Mouse (Mus musculus) ovary, postnatal 36 days (tissue): ENCODE measurements around the gene Gm17482.
A peak's percentile ranks its signal among the peaks of the same experiment; 100 is the strongest.
"Not testable (repeated sequence)": the region's sequence is repeated elsewhere in the genome, so short reads cannot be mapped to it uniquely, and the experiment has no call there.

ENCODE experiments used
- DNase-seq: peaks from one replicate; pipeline ENCODE4 v3.0.0; 2022; ENCODE audit warnings: low spot score, mixed read lengths

The Gm17482 gene

DNA sequence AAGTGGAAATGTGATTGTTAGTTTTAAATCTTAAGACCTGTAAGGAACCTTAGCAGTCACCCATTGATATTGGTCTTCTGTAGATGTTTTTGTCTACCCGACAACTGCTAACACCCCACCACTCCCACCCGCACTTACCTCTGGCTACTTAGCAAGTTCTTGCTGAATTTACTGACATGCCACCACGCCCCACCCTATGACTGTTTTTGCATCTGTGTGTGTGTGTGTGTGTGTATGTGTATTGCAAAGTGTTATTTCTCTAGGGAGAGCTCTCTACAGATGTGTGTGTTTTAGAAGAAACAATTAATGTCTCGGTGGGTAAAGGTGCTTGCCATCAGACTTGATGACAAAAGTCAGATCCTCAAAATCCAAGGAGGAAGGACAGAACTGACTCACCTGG lies at the start of gene Gm17482:
Gene Gm17482, plus strand, starts transcription at position 301 of the 400 bp plus-strand sequence.
- DNase-seq = no peak

DNA sequence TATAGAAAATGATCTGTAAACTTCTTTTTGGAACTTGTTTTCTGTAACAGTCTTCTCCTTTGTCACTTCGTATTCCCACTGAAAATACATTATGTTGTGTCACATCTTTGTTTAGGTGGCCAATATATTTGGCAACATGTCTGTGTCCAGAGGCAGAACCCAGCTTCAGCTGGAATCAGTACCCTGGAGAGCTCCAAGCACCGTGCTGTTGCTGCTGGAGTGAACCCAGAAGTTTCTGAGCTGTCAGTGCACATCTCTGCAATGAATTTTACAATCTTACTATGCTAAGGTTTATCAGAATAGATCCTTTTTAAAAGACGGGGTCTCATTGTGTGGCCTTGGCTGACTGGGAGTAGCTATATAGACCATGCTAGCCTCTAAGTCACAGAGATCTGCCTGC lies 48.3 kb upstream of the Gm17482 start:
- peak; percentile 56 for DNase-seq

DNA sequence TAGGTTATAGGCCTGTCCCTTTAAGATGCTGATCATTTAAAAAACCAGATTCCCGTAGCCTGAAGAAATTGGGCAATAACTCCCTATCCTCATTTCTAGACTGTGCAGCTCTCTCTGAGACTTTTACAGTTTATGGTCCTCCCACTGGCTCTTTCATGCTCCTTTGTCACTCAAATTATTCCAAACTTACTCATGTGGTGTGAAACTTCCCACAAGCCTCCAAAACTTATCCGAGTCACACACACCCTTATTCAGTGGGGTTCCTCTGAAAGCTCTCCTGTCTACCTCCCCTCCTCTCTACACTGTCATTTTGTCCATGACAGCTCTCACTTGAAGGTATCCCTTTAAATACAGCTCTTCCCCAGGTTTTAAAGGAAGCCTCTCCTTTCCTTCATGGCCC lies 46.0 kb upstream of the Gm17482 start:
- DNase-seq = no peak

DNA sequence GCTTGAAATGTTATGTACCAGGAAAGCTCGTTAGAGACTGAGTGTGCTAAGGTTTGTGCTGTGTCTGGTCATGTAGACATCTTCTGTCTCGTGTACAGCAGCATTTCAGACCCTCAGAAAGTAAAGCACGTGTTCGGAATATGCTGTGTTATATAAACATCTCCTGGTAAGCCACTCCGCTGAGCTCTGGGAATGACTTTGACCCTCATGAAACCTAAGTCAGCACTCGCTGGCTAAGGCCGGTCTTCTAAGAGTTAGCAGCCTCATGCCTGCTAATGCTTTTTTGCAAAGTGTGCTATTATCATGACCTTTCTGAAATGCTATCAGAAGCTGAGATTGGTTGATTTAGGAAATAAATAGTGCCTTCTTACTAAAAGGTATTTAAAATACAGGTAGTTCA lies 36.0 kb upstream of the Gm17482 start:
- DNase-seq = no peak

DNA sequence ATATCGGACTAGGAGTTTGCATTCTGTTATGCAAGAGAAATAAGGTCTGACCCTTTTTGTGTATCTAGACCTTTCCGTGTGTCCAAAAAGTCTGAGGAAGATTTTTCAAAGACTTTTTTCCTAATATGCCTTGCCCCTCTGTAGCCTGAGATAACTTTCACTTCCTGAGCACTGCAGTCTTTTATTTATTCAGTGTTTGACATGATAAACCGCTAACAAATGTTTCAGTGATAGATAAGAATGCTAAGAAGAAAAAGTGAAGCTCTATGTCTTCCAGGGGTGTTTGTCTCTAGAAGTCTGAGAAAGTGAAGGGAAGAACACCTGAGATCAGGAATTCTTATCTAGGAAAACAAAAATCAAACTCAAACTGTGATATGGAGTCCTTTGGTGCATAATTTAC lies 26.4 kb upstream of the Gm17482 start:
- no peak for DNase-seq

DNA sequence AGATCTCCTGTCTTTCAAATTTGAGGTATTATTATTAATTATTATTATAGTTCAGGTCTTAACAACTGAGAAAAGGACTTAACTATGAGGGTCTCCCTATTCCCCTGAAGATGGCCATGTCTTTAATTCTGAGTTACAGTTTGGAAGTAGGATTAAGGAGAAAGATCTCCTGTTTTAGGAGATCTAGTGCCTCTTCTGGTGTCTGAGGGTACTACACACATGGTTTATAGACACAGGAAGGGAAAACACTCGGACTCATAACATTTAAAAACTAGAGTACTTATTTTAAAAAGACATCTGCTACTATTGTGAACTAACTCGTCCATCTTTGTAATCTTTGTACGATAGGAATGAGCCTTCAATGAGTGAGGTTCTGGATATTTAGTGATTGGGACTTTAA lies 24.1 kb upstream of the Gm17482 start:
- DNase-seq = no peak

DNA sequence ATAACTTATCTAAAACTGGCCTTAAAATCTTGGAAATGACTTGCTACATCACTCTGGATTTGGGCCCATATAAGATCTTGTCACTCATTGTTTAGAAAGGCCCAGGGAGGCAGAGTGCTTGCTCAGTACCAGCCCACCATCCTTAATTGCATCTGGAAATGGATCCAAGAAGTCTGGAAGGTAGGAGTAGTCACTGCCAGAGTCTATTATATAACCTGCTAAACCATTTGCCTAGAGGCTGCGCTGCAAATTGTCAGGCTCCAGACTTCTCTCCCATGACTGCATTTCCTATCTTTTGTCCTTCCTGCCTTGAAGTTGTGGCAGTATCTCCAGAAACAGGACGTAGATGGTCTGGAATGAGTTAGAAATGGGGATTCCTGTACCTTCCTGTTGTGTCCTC lies 17.0 kb upstream of the Gm17482 start:
- DNase-seq = no peak

DNA sequence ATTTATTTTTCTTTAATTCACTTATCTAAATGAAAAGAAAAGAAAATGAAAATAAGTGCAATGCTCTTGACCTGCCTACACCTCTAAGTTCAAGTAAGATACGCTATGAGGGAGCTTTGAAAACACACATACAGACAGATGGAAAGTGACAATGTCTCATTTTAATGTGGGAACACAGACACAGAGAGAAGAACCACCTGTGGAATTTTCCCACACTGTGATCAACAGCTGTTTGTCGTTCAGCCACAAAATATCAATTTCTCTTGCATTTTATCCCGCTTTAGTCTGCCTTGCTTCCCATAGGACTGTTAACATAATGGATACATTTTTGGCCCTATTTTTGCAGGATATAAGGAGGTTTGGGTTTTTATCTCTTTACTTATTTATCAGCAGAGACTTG lies 16.3 kb upstream of the Gm17482 start:
- DNase-seq = no peak

DNA sequence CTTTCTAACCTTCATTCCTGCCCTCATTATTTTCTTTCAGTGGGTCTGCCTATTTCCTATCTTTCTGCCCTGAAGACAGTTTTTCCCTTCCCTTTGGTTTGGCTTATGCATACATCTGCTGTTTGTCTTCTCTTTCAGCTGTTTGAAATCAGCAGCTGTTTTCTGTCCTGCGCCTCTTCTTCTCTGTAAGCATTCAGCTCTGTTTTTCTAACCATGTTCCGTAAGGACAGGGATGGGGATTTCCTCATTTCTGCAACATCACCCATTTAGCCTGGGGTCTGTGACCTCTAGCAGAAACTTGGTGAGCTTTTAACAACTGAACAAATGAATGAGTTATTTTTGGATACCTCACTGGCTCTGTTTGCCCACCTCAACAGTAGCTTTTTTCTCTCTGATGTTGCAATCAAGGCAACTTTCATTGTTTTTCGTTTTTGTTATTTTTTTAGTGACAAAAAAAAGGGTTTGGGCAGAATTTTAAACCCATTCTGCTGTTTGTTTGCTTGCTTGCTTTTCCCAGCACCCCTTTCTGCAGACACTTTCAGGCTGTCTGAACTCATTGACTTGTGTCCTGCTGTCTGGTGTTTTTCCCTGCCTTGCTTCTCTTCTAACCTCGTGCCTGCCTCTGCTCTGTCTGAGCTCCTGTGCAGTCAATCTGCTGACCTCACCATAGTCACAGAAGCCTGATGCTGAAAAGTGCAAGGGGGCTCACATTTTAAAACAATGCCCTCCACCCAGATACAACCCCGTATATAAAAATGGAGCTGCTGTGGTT lies 14.8 kb upstream of the Gm17482 start:
- DNase-seq = no peak

DNA sequence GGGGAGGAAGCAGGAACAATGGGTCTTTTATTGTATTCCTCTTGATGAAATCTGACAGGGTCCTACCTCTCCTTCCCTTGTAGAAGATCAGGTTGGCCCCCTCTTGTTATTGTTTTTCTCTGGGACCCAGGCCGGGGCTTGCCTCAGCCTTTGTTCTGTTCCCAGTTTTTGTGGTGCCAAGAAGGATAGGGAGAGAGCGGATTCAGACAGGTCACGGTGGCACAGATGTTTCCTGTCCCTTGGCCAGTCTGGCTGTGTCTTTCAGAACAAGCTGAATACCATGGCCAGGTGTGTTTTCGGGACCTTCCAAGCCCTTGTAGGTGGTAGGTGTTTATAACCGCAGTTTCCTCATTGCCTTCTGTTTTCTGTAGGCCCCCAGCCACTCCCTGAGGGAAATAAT lies 14.0 kb upstream of the Gm17482 start:
- DNase-seq = no peak

DNA sequence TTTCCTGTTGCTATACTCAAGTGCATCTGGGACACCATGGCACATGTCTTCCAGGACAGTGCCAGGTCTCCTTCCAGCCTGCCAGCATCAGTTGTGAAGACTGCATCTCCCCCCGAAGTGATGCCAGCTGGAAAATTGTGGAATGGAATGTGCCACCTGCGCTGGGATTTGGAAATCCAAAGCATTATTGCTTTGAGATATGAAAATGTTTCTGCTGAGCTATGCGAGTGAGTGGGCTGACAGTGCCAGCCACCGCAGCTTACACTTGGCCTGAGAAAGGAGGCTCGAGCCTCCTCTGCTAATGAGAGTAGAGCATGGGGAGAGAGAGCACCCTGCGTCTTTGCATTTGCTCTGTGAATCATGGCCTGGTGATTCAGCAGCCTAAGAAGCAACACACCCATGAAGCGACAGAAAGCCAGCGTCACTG lies 5.9 kb upstream of the Gm17482 start:
- DNase-seq = no peak

DNA sequence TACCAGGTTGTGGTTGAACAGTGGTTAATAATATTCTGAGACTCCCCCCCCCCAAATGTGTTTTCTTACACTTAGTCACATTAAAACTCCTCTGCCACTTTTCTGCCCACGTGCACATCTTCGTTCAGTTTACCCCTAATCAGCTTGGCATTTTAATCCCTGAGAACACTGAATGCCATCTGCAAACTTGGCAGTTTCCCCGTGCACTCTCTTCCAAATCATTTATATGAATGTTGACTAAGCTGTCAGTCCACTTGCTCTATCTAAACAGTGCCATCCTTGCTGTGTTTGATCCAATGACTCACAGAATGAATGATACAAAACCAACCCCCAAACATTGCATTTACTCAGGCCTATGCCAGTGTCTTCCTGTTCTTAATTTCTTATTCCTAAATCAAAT lies 1.6 kb upstream of the Gm17482 start:
- no peak for DNase-seq

DNA sequence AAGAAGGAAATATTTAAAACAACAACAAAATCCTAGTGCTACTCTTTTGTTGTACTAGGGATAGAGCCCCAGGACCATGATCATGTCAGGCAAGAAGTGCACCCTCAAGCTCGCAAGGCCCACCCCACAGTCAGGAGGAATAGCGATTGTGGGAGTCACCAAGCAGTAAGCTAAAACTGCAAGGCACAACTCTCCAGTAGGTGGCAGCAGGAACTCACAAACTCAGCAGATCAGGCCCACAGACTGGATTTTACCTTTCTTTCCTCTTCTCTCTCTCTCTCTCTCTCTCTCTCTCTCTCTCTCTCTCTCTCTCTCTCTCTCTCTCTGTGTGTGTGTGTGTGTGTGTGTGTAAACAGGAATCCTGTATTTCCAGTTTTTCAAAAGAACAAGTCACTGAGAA lies 386 bp downstream of the Gm17482 start:
- DNase-seq = peak; percentile 65

DNA sequence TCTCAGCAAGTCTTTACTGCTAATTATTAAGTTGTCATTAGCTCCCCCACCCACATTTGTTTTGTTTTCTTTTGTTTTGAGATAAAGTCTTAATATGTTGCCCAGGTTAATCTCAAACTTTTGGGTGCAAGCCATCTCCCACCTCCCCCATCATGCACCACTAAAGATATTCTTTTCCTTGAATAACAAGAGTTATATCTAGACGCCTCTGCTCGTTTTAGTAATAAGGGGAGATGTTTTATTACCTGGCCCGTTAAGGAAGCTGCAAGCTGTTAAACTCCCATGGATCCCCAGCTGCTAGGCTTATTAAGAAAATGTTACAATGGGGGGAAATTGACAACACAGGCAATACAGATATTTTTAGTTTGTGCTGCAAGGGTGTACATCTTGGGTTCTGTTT lies 3.4 kb downstream of the Gm17482 start:
- DNase-seq = no peak

DNA sequence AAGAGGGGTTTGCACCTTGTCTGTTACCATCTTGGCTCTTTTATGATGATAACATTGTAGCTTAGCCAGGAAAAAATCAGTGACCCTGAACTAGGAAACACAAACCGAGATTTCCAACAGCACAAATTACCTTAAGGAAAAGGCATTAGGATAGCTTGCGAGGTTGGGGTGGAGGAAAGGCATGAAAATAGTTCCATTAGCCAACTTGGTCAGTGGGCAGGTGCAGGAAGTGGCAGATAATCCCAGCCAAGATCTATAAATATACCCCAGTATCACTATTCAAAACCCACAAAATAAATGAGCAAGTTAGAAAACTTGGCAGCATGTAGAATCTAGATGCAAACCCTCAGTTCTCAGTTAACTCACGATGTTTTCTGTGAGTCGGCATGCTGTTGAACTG lies 4.7 kb downstream of the Gm17482 start:
- DNase-seq = no peak

DNA sequence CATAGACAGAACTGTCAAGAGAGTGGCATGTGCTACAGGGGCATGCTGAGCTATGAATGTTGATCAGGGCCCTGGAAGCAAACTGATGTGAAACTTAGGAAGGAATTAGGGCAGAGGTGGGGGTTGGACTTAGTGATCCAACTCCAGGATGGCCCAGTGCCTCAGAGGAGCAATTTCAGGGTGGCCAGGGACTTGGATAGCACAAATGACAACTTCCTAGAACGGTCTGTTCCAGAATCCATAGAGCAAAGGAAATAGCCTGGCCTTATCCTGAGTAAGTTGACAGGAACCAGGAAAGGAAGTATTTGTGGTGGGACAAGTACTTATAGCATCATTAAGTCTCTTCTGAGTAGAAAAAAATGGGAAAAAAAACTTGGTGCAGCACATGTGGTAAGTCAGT lies 5.4 kb downstream of the Gm17482 start:
- no peak for DNase-seq

DNA sequence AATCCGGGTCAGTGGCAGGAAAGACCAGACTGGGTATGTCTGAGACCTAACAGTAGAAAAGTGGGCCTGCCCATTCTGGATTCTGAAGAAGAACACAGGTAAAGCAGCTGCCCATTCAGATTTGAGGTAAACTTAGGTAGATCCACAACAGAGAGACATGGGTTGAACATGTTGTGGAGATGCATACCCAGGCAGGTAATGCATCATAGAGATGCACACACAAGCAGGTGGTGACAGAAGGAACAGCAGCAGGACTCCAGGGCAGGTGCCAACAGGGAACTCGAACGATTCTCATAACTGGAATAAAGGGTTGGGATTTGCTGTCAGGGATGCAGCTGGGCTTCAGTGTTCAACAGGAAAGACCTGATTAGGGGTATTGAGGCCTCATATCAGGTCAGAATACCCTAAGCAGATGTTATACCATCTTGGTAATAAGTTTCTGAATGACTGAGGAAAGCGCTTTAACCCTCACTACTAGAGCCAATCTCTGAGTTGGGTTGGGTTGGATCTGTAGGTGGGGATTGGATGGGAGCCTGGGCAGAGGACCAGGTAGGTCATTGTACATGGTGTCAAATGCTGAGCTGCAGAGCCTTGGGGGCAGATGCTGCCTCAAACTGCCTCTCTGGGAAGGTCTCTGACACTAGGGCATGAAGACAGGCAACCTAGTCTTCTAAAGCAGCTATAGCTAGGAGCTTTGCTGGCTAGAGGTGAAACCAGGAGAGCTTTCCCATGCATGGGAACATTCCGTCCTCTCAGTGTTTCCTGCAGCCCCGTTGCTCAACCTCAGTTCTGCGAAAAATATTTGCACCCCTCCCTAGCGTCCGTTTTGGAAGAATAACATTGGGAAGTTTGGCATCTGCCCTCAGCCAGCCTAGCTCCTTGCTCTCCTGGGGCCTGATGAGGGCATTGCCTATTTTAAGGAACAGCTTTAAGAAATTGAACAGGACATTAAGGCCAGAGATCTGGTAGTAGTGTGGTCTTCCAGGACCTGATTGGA lies 11.2 kb downstream of the Gm17482 start:
- DNase-seq = peak; percentile 10

DNA sequence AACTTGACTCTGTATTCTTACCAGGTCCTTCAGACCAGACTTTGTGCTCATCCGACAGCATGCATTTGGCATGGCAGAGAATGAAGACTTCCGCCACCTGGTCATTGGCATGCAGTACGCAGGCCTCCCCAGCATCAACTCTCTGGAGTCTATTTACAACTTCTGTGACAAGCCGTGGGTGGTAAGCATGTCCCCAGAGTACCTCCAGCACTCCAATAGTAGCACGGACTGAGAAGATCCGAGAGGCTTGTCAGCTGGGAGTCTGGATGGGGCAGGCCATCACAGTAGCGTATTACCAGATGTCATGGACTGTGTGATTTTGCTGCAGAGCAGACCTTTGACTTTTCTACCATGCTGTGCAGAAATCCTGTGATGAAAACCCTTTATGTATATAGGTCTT lies 12.2 kb downstream of the Gm17482 start:
- no peak for DNase-seq

DNA sequence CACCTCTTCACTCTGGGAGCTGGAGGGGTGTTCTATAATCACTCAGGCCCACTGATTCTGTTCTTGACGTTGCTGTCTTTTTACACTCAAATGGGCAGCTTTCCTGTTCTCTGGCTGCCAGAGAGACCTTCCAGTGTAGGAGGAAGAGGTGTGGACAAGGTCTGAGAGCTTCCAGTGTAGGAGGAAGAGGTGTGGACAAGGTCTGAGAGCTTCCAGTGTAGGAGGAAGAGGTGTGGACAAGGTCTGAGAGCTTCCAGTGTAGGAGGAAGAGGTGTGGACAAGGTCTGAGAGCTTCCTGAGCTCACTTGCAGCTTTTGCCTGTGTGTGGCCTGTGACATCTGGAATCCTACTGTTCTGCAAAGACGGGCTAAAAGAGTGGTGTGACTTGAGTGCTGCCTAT lies 13.3 kb downstream of the Gm17482 start:
- DNase-seq = not testable (repeated sequence)

DNA sequence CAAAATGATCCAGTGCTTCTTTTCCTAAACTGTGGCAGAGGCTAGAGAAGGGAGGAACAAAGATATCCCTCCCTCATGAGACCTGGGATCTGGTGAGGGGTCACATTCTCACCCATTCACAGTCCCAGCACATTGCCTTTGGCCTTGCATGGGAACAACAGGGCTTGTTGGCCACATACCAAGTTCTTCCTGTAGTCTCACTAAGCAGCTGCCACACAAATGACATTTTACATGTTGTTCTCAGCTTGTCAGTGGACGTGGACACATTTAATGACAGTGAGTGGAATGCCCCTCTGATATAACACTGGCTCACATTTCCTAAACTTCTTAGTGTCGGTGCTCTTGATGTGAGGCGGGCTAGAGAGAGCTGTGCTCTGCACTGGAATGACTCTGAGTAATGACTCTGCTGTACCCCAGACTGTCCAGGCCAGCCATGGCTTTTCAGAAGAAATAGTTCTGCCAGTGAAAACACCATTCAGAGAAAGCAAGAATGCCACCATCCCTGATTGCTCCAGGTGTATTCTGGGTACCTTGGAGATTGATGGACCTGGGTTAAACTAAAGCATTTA lies 14.1 kb downstream of the Gm17482 start:
- no peak for DNase-seq

DNA sequence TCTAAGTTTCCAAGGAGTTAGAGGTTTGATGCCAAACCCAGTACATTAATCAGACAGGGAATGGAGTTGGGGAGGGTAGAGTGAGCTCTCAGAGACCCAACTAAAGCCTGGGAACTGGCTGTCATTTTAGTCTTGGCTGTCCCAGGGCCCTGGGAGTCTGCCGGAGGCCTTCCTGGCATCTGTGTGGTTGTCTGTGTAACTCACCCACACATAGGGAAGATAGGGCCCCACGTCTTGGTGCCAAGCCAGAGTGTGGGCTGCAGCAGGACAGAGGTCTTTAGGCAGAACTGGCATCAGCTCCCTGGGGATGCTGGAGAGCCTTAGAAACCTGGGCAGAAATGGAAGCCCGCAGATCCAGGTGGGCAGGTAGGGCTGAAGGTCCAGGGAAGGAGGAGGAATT lies 14.8 kb downstream of the Gm17482 start:
- DNase-seq = no peak

DNA sequence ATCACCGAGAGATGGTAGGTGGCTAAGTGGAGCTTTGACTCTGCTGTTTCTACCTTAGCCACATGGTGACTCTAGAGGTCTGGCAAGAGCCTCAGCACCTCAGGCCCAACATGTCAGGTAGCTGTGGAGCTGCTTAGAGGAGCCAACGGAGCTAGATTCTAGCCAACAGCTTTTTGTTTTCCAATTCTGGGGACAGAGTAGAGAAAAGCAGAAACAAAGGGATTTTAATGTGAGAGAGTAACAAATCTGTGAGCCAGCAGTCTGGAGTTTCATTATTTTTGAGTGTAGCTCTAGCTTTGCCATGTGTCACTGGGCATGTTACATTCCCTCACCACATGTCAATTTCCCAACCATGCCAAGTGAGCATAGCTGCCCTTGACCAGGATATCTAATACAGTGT lies 17.1 kb downstream of the Gm17482 start:
- no peak for DNase-seq
